Mouse (Mus musculus) limb, embryonic 13.5 days (tissue): ENCODE data around the gene 4930563M21Rik. TPM values are rescaled to one million over a fixed set of nuclear protein-coding genes. Genes with fewer than 3 reads are reported as not detected.
A peak's percentile ranks its signal among the peaks of the same experiment; 100 is the strongest.

ENCODE experiments used
- ATAC-seq: fragments of 200-750 bp; cut with Nextera tagmentation; 2 replicates; pipeline ENCODE4 v1.8.0; 2017; ENCODE audit warnings: low read depth, moderate number of reproducible peaks, moderate TSS enrichment; ENCODE audit not compliant: low FRiP score
- H3K27ac ChIP-seq: fragments of 300-500 bp; sonication (generic); 2 replicates; pipeline ENCODE4 v1.5.1; 2015; ENCODE audit warnings: inconsistent platforms, mild to moderate bottlenecking, moderate library complexity
- H3K27me3 ChIP-seq: fragments of 300-500 bp; sonication (generic); 2 replicates; pipeline ENCODE4 v1.6.1; 2015; ENCODE audit warnings: mild to moderate bottlenecking, inconsistent platforms
- H3K36me3 ChIP-seq: fragments of 300-500 bp; sonication (generic); 2 replicates; pipeline ENCODE4 v1.6.1; 2015; ENCODE audit warnings: inconsistent platforms, mild to moderate bottlenecking, moderate library complexity
- H3K4me1 ChIP-seq: fragments of 300-500 bp; sonication (generic); 2 replicates; pipeline ENCODE4 v1.6.1; 2015; ENCODE audit warnings: inconsistent platforms
- H3K4me2 ChIP-seq: fragments of 300-500 bp; sonication (generic); replicated peaks from 2 replicates; pipeline ENCODE4 v1.6.1; 2015; ENCODE audit warnings: inconsistent platforms, mild to moderate bottlenecking, moderate library complexity
- H3K4me3 ChIP-seq: fragments of 300-500 bp; sonication (generic); 2 replicates; pipeline ENCODE4 v1.5.1; 2015; ENCODE audit warnings: moderate library complexity, mild to moderate bottlenecking, inconsistent platforms
- H3K9ac ChIP-seq: fragments of 300-500 bp; sonication (generic); 2 replicates; pipeline ENCODE4 v1.6.1; 2015; ENCODE audit warnings: mild to moderate bottlenecking, inconsistent platforms
- H3K9me3 ChIP-seq: fragments of 300-500 bp; sonication (generic); 2 replicates; pipeline ENCODE4 v1.6.1; 2016; ENCODE audit warnings: inconsistent platforms
- WGBS: fragments of 180-500 bp; shearing (Covaris S2); methylation state at CpG from one replicate; pipeline ENCODE4 v1.1.7; 2015; 5-methylcytosine and 5-hydroxymethylcytosine counted together
- polyA plus RNA-seq: library from polyadenylated mRNA; unstranded; fragments of >200 nt; fragmentation: Nextera tagmentation; extraction: Ambion mirVana; gene quantifications from 2 replicates; pipeline ENCODE4 v1.2.1, GENCODE M21; 2015

The 4930563M21Rik gene
- polyA plus RNA-seq, 1 experiment from 2014 or later = not detected

DNA sequence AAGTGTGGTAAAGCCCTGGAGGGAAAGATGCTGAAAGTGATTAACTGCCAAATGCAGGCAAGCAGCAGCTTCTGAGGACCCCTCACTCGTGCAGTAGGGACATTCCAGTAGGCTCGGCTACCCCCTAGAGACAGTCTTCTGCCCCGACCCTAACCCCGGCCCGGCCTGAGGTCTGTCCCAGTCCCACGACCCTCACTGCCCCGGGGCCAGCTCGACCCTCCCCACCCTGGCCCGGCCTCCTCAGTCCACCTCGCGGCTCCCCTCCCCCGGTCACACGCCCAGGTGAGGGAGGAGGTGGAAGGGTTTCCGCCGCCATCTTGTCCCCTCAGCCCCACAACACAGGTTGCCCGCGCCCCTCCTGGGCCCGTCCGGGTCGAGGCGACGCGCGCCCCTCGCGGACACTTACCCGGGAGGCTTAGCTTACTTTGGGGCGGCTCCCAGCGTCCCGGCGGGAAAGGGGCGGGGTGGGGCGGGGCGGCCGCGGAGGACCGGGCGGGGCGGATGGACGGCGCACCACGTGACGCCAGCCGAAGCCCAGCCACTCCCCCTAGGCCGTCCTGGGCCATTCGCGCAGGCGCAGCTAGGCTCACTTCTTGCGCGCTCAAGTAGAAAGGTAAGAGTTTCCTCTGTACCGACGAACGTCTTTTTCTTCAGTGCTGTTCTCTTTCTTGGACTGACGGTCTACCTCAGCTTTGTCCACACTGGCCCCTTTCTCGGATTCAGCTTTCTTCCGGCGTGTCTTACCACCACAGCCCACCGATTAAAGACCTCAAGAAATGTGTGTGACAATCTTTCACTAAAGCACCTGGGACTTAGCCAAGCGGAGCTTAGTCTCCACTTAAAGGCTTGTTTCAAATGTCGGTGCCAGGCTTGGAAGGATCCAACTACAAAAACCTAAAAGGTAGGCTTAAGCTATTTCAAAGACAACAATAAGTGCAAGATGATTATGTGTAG, 72.4 kb downstream of the 4930563M21Rik start, which contains the start of gene Scaper:
TSS of gene Scaper (minus strand) at position 456 of the 954 bp plus-strand sequence.
- WGBS = under 1% methylated on average over 58 of the region's 60 CpGs
- peak within 1 kb of the TSS; percentile 61 for H3K4me3 ChIP-seq
- H3K9me3 ChIP-seq = no peaks in the 10 kb centered on the region
- ATAC-seq = peak; percentile 95
- peak within 1 kb of the TSS; percentile 72 for H3K9ac ChIP-seq
- H3K4me2 ChIP-seq = peak within 1 kb of the TSS; percentile 72
- no peaks in the 10 kb centered on the region for H3K27me3 ChIP-seq
- H3K36me3 ChIP-seq = no peaks in the 10 kb centered on the region
- H3K27ac ChIP-seq = peak within 1 kb of the TSS; percentile 75
- H3K4me1 ChIP-seq = peaks cover 20% of the 10 kb centered on the region

DNA sequence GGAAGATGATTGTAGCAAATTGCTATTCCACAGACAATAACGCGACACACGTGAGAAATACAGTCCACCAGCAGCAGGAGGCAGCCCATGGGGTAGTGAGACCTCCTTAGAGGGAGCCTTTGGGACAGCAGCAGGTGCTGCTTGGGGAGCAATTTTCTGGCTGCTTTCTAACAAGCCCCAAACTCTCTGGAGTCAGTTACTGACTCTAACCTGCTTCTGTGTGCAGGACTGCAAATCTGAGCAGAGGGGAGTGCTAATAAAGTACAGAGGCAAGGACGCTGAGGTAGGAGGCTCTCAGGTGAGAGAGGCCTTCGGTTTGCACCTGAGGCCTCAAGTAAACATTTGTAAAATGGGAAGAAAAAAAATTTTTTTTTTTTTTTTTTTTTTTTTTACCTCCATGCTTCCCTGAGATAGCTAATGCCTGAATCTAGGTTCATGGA, 73.1 kb downstream of the 4930563M21Rik start:
- 37% methylated on average over 5 of the region's 5 CpGs for WGBS
- peak overlapping the region; percentile 72 for H3K4me2 ChIP-seq
- peak overlapping the region; percentile 61 for H3K4me3 ChIP-seq

DNA sequence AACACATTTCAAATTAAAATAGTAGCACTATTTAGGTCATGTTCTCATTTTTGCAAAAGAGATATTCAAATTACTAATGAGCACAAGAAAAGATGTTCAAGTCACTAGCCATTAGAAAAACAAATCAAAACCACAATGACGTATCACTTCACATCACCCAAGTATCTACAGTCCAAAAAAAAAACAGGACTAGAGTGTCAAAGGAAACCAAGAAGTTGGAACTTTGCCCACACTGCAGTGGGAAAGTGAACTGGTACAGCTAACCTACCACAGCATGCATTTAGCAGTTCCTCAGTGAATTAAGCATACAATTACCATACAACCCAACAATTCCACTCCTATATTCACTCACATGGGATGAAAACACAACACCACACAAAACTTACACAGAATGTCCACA, 77.9 kb downstream of the 4930563M21Rik start:
- no peak overlapping the region for H3K4me2 ChIP-seq
- H3K27me3 ChIP-seq = no peaks in the 10 kb centered on the region
- no peaks in the 10 kb centered on the region for H3K9me3 ChIP-seq
- no peak overlapping the region for H3K4me3 ChIP-seq
- ATAC-seq = no peak
- WGBS = 92% methylated on average over 1 of the region's 1 CpGs
- no peak overlapping the region for H3K27ac ChIP-seq
- peaks cover 7% of the 10 kb centered on the region for H3K4me1 ChIP-seq
- H3K9ac ChIP-seq = no peak overlapping the region
- no peaks in the 10 kb centered on the region for H3K36me3 ChIP-seq

More for the DNA sequence above, 73.1 kb downstream of the 4930563M21Rik start:
- no peaks in the 10 kb centered on the region for H3K27me3 ChIP-seq
- H3K36me3 ChIP-seq = no peaks in the 10 kb centered on the region
- no peaks in the 10 kb centered on the region for H3K9me3 ChIP-seq
- ATAC-seq = no peak
- H3K9ac ChIP-seq = peak overlapping the region; percentile 72
- H3K27ac ChIP-seq = peak overlapping the region; percentile 75; the same call in 1 of the 2 replicates
- peaks cover 20% of the 10 kb centered on the region for H3K4me1 ChIP-seq

DNA sequence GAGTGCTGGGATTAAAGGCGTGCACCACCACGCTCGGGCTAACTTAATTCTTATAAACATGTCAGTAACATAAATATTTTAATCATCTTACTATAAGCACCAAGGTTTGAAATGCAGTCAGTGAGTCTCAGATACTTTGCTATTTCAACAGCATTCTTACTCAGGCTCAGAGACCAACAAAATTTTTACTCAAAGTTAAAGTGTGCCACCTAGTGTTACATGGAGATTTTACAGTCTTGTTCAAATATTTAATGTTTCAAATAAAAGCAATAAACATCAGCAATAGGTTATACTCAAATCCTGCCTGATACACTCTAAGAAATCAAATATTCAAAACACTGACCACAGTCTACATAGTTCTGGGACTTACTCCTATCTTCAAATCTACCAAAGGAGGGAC, 91.8 kb downstream of the 4930563M21Rik start:
- H3K4me3 ChIP-seq = no peak overlapping the region

DNA sequence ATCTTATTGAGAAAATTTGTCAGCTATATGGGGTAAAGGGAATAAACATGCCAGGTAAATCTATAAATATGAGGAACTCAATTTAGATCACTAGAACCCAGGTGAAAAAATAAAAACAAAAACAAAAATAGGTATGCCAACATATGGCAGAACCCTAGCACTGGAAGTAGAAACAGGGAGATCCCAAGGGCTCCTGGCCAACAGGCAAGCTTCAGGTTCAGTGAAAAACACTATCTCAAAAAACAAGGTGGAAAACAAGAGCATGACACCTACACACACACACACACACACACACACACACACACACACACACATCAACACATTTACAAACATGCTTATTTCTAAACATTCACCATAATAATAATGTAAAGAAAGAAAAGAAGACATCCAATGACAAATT, 93.6 kb downstream of the 4930563M21Rik start:
- Histone ChIP-seq H3K36me3 (no peaks in the 10 kb centered on the region), H3K4me2 (no peak overlapping the region), H3K4me3 (no peak overlapping the region), H3K9ac (no peak overlapping the region), H3K27me3 (no peaks in the 10 kb centered on the region), H3K9me3 (no peaks in the 10 kb centered on the region), H3K4me1 (no peaks in the 10 kb centered on the region), H3K27ac (no peak overlapping the region)
- no peak for ATAC-seq

More for the DNA sequence above, 91.8 kb downstream of the 4930563M21Rik start:
- Histone ChIP-seq H3K9ac (no peak overlapping the region), H3K36me3 (no peaks in the 10 kb centered on the region), H3K9me3 (no peaks in the 10 kb centered on the region), H3K27me3 (no peaks in the 10 kb centered on the region), H3K4me1 (no peaks in the 10 kb centered on the region), H3K4me2 (no peak overlapping the region), H3K27ac (no peak overlapping the region)
- no peak for ATAC-seq
- WGBS = 68% methylated on average over 3 of the region's 3 CpGs

Other genes with a start within 250 kb of the 4930563M21Rik start
- 16.9 and 17.3 TPM in 2 replicates for gene Scaper, start 72.4 kb downstream of the 4930563M21Rik start, polyA plus RNA-seq
- gene Rcn2, start 31.3 kb upstream of the 4930563M21Rik start, polyA plus RNA-seq = 320 and 334 TPM in 2 replicates
- gene Pstpip1, start 79.4 kb upstream of the 4930563M21Rik start, polyA plus RNA-seq = 1.3 and 1.4 TPM in 2 replicates
- gene Tspan3, start 154.9 kb upstream of the 4930563M21Rik start, polyA plus RNA-seq = 550 and 580 TPM in 2 replicates